Mouse (Mus musculus): ENCODE data around the gene Pcp4l1.

DNA sequence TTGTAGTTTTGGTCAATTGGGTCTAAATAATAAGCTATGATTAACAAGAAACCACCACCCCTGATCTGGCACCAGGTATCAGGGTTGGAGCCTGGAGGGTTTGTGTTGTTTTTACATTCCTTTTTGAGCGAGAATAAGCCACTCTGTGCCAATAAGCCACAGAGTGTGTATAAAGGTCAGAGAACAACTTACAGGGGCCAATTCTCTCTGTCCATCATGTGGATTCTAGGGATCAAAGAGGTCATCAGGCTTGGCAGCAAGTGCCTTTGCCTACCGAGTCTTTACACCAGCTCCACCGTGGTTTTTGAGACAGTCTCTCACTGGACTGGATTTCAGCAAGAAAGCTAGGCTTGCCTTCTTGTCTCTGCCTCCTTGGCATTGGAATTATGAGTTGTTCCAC, 16.8 kb upstream of the Pcp4l1 start:
- TF ChIP-seq GATA1 (IDR thresholded peaks at IDR 0.05; ENCODE audit: borderline replicate concordance, low read length) (no peak), FLI1 (IDR thresholded peaks at IDR 0.05; ENCODE audit: low read length) (no peak)

Measured in megakaryocyte, embryonic 14.5 days (primary cell).